Mouse (Mus musculus): ENCODE measurements around the gene Ptrh1. TPM values are rescaled to one million over a fixed set of nuclear protein-coding genes. Genes with fewer than 3 reads are reported as not detected.

Gene Ptrh1
- total RNA-seq, 2 experiments from 2014 or later, result 4.8 to 5.0 TPM

GRCm38 (mm10) chr2:32798251-32798962, 22.8 kb downstream of the Ptrh1 start:
- DNase-seq, result no peak

DNA sequence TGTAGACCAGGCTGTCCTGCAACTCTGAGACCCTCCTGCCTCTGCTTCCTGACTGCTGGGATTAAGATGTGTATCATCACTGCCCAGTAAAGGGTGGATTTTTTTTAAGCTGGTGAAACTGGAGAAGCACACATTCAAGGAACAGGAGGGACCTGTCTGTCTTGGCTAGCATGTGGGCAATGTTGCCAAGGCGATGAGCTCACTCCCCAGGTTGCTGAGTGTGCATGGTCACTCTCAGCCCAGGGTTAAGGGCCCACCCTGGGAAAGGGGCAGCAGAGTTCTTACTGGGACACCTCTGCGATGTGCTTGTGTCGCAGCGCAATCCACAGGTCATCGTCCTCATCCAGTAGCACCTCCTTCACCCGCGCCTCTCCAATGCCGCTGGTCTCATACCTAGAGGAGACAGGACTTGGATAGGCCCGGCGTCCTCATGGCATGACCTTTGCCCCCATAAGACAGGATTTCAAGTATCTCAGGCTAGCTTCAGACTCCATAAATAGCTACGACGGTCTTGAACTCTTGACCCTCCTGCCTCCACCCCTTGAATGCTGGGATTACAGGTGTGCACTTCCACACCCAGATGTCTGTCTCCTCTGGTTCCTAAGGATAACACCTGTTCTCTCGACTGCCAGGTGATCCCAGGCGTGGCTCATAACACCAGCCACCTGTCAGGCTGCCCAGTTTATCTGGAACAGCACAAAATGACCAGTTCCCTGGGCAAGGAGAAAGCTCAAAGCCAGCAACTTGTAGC, 33.4 kb downstream of the Ptrh1 start:
- no peak for DNase-seq

DNA sequence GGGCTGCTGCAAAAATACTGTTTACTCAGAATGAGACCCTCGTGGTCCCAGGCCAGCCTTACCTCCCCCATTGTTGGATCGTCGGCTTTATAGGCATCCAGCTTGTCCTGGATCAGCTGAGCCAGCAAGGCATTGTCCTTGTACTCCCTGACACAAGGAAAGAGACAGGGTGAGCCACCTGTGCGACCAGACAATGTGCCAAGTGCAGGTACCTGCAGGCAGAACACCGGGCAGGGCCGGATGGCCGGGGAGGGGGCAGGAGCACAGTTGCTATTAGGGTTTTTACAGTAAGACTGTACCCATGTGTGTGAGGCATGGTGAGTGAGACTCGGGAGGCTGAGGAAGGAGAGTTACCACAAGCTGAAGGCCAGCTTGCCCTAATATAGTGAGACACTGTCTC, 36.4 kb downstream of the Ptrh1 start:
- DNase-seq, result no peak

GRCm38 (mm10) chr2:32816497-32816896, 40.9 kb downstream of the Ptrh1 start:
- no peak for DNase-seq

GRCm38 (mm10) chr2:32816946-32817581, 41.5 kb downstream of the Ptrh1 start:
- DNase-seq, result no peak

GRCm38 (mm10) chr2:32817589-32817988, 42.0 kb downstream of the Ptrh1 start:
- DNase-seq, result no peak

DNA sequence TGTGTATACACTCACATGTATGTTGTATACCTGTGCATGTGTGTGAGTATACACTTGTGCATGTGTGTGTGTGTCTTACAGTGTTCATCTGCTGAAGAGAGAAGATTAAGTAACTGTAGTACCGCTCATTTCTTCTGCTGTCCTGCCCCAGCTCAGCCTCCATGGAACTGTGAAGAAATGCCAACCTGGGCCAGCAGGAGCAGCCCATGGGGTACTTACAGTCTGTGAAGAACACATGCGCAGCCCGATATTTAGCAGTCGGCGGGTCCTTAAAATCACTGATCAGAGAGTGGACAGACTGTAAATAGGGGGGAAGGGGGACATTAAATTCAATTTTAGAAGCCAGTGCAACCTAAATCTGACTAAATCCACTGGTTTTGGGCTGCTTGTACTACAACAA, 42.6 kb downstream of the Ptrh1 start:
- DNase-seq, result no peak

DNA sequence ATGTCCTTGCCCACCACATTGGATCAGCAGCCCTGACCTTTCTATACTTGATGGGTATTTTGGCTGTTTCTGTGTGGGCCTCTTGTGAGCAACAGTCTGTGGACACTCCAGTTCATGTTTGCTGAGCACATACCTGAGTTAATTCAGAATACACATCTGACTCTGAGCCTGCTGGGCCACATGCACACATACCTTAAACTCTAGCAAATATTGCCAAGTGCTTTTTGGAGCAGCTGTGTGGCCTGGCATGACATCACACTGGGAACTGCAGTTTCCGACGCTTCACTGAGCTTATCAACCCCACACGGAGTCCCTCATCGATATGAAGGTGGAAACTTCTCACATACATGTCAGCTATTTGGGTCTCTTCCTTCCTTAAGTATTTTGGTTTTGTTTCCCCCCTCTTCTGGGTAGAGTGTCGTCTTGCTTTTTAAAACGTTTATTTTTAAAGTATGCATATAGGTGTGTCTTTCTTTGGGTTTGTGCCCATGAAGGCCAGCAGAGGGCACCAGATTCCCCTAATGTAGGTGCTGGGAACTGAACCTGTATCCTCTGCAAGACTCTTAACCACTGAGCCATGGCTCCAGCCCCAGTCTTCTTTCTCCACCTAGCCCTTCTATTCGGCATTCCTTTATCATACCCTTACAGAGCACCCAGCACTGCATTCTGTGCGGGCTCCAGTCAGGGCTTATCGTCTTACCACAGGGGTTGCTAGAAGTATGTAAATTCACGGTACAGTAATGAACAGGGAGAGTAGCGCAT, 45.6 kb downstream of the Ptrh1 start:
- peak; percentile 54 for DNase-seq

- DNase-seq, result no peak
These were observed 47.1 kb downstream of the Ptrh1 start for GRCm38 (mm10) chr2:32822643-32823042.

- DNase-seq, result no peak
These were observed 47.6 kb downstream of the Ptrh1 start for GRCm38 (mm10) chr2:32823153-32823552.

- DNase-seq, result no peak
These were observed 48.1 kb downstream of the Ptrh1 start for GRCm38 (mm10) chr2:32823579-32824154.

GRCm38 (mm10) chr2:32824181-32824580, 48.6 kb downstream of the Ptrh1 start:
- no peak for DNase-seq

DNA sequence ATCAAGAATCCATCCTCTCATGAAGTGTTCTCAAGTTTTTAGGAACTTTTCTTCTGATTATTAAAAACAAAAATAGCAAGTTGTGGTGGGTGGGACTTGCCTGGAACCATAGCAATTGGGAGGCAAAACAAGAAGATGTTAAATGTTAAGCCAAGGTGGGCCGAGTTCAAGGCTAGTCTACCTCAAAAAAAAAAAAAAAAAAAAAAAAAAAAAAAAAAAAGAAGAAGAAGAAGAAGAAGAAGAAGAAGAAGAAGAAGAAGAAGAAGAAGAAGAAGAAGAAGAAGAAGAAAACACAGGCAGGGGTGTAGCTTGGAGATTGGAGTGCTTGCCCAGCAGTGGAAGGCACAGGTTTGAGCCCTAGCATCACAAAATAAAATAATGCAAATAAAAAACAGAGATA, 49.2 kb downstream of the Ptrh1 start:
- no peak for DNase-seq

DNA sequence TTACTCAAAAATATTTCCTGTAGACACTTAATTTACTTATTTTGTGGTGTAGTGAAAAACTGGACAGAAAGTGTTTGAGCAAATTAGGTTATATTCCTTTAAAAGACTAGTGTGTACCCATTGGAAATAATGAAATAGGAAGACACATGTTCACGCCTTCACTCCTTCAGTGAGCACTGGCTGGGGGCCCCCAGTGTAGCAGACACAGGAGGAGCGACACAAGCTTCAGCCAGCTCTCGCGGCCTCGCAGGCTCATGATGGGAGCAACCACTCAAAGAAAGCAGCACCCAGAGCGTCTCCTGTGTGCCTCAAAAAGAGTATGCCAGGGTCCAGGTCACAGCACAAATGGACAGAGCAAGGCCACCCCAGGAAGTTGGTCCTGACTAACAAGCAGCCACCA, 50.2 kb downstream of the Ptrh1 start:
- no peak for DNase-seq

Other genes with a start within 250 kb of the Ptrh1 start
- 10 to 100 TPM; 24.6 to 26.8 TPM for gene Fam102a, start 240.5 kb upstream of the Ptrh1 start, total RNA-seq (2021)
- 10 to 100 TPM; 44.4 to 49.9 TPM for gene Dpm2, start 204.9 kb upstream of the Ptrh1 start, total RNA-seq (2021)
- gene Pip5kl1, start 201.0 kb upstream of the Ptrh1 start, total RNA-seq (2021), result not detected
- gene 9430097D07Rik, start 200.1 kb upstream of the Ptrh1 start, total RNA-seq (2021), result not detected
- gene St6galnac4, start 188.7 kb upstream of the Ptrh1 start, total RNA-seq (2021), result 10 to 100 TPM; 14.3 to 14.7 TPM
- 10 to 100 TPM; 55.2 to 64.1 TPM for gene St6galnac6, start 176.1 kb upstream of the Ptrh1 start, total RNA-seq (2021)
- gene Ak1, start 154.0 kb upstream of the Ptrh1 start, total RNA-seq (2021), result 100 to 1,000 TPM in 1 of 2 experiments, 10 to 100 TPM in 1; 71.5 to 143 TPM
- 10 to 100 TPM; 97.9 to 99.9 TPM for gene Eng, start 129.2 kb upstream of the Ptrh1 start, total RNA-seq (2021)
- 10 to 100 TPM; 27.1 to 37.6 TPM for gene Fpgs, start 71.6 kb upstream of the Ptrh1 start, total RNA-seq (2021)
- 10 to 100 TPM; 65.5 to 70.9 TPM for gene Cdk9, start 62.7 kb upstream of the Ptrh1 start, total RNA-seq (2021)
- 10 to 100 TPM; 28.9 to 35.4 TPM for gene Sh2d3c, start 54.7 kb upstream of the Ptrh1 start, total RNA-seq (2021)
- gene 6330409D20Rik, start 34.8 kb upstream of the Ptrh1 start, total RNA-seq (2021), result under 1 TPM in 1 of 2 experiments, not detected in 1; 0.30 TPM
- 10 to 100 TPM; 27.7 to 32.6 TPM for gene Tor2a, start 18.6 kb upstream of the Ptrh1 start, total RNA-seq (2021)
- under 1 TPM in 1 of 2 experiments, not detected in 1; 0.15 TPM for gene Ttc16, start 153 bp upstream of the Ptrh1 start, total RNA-seq (2021)
- gene Cfap157, start 8.6 kb downstream of the Ptrh1 start, total RNA-seq (2021), result not detected
- 10 to 100 TPM; 23.7 to 35.7 TPM for gene Stxbp1, start 71.5 kb downstream of the Ptrh1 start, total RNA-seq (2021)
- gene Fam129b, start 100.3 kb downstream of the Ptrh1 start, total RNA-seq (2021), result 10 to 100 TPM; 28.9 to 30.7 TPM
- gene Rpl12, start 185.8 kb downstream of the Ptrh1 start, total RNA-seq (2021), result 100 to 1,000 TPM; 174 to 187 TPM
- 10 to 100 TPM; 14.6 to 23.7 TPM for gene Lrsam1, start 185.8 kb downstream of the Ptrh1 start, total RNA-seq (2021)
- 10 to 100 TPM; 20.1 to 23.0 TPM for gene Slc2a8, start 206.3 kb downstream of the Ptrh1 start, total RNA-seq (2021)

Measured in adrenal gland, postnatal 10 days (tissue).